Mouse (Mus musculus): ENCODE measurements around the gene Ccdc96. TPM values are rescaled to one million over a fixed set of nuclear protein-coding genes. Genes with fewer than 3 reads are reported as not detected.

The Ccdc96 gene
- polyA plus RNA-seq, 1 experiment, result not detected

- Histone ChIP-seq H3K4me3 (ENCODE audit: insufficient read depth, low read depth, low read length) (no peak overlapping the region), H3K4me1 (ENCODE audit: control insufficient read depth, insufficient read depth, low read length) (no peaks in the 10 kb centered on the region), H3K27ac (ENCODE audit: insufficient read depth, low read depth, low read length) (no peak overlapping the region)
- 90% methylated on average over 10 of the region's 10 CpGs for WGBS
- TF ChIP-seq POLR2A (IDR thresholded peaks at IDR 0.05; ENCODE audit: insufficient read depth, low read depth, low read length), result no peak
- no peak for TF ChIP-seq CTCF (IDR thresholded peaks at IDR 0.05; ENCODE audit: insufficient read depth, low read depth, low read length)
These were observed 24.0 kb downstream of the Ccdc96 start for GRCm38 (mm10) chr5:36508351-36508750.

GRCm38 (mm10) chr5:36510956-36511355, 26.6 kb downstream of the Ccdc96 start:
- Histone ChIP-seq H3K4me3 (ENCODE audit: insufficient read depth, low read depth, low read length) (no peak overlapping the region), H3K4me1 (ENCODE audit: control insufficient read depth, insufficient read depth, low read length) (no peaks in the 10 kb centered on the region), H3K27ac (ENCODE audit: insufficient read depth, low read depth, low read length) (no peak overlapping the region)
- 95% methylated on average over 2 of the region's 2 CpGs for WGBS
- TF ChIP-seq POLR2A (IDR thresholded peaks at IDR 0.05; ENCODE audit: insufficient read depth, low read depth, low read length) (no peak), CTCF (IDR thresholded peaks at IDR 0.05; ENCODE audit: insufficient read depth, low read depth, low read length) (no peak)

GRCm38 (mm10) chr5:36515126-36515525, 30.7 kb downstream of the Ccdc96 start:
- Histone ChIP-seq H3K4me3 (ENCODE audit: insufficient read depth, low read depth, low read length) (no peak overlapping the region), H3K27ac (ENCODE audit: insufficient read depth, low read depth, low read length) (no peak overlapping the region), H3K4me1 (ENCODE audit: control insufficient read depth, insufficient read depth, low read length) (no peaks in the 10 kb centered on the region)
- 89% methylated on average over 1 of the region's 1 CpGs for WGBS
- no peak for TF ChIP-seq CTCF (IDR thresholded peaks at IDR 0.05; ENCODE audit: insufficient read depth, low read depth, low read length)
- TF ChIP-seq POLR2A (IDR thresholded peaks at IDR 0.05; ENCODE audit: insufficient read depth, low read depth, low read length), result no peak

- WGBS, result 72% methylated on average over 5 of the region's 5 CpGs
- no peak overlapping the region for H3K27ac ChIP-seq (ENCODE audit: insufficient read depth, low read depth, low read length)
- no peaks in the 10 kb centered on the region for H3K4me1 ChIP-seq (ENCODE audit: control insufficient read depth, insufficient read depth, low read length)
- no peak overlapping the region for H3K4me3 ChIP-seq (ENCODE audit: insufficient read depth, low read depth, low read length)
- no peak for TF ChIP-seq CTCF (IDR thresholded peaks at IDR 0.05; ENCODE audit: insufficient read depth, low read depth, low read length)
- TF ChIP-seq POLR2A (IDR thresholded peaks at IDR 0.05; ENCODE audit: insufficient read depth, low read depth, low read length), result no peak
These were observed 31.2 kb downstream of the Ccdc96 start for GRCm38 (mm10) chr5:36515558-36515957.

GRCm38 (mm10) chr5:36517596-36517995, 33.2 kb downstream of the Ccdc96 start:
- TF ChIP-seq POLR2A (IDR thresholded peaks at IDR 0.05; ENCODE audit: insufficient read depth, low read depth, low read length) (no peak), CTCF (IDR thresholded peaks at IDR 0.05; ENCODE audit: insufficient read depth, low read depth, low read length) (no peak)
- WGBS, result 82% methylated on average over 3 of the region's 3 CpGs
- no peak overlapping the region for H3K4me3 ChIP-seq (ENCODE audit: insufficient read depth, low read depth, low read length)
- H3K4me1 ChIP-seq (ENCODE audit: control insufficient read depth, insufficient read depth, low read length), result no peaks in the 10 kb centered on the region
- H3K27ac ChIP-seq (ENCODE audit: insufficient read depth, low read depth, low read length), result no peak overlapping the region

GRCm38 (mm10) chr5:36519751-36520150, 35.4 kb downstream of the Ccdc96 start:
- no peak for TF ChIP-seq POLR2A (IDR thresholded peaks at IDR 0.05; ENCODE audit: insufficient read depth, low read depth, low read length)
- TF ChIP-seq CTCF (IDR thresholded peaks at IDR 0.05; ENCODE audit: insufficient read depth, low read depth, low read length), result no peak
- Histone ChIP-seq H3K4me1 (ENCODE audit: control insufficient read depth, insufficient read depth, low read length) (0 out of 2 replicates have a peak, but pooled peaks cover under 1% of the 10 kb centered on the region), H3K4me3 (ENCODE audit: insufficient read depth, low read depth, low read length) (no peak overlapping the region), H3K27ac (ENCODE audit: insufficient read depth, low read depth, low read length) (no peak overlapping the region)
- 73% methylated on average over 3 of the region's 3 CpGs for WGBS

- 26% methylated on average over 2 of the region's 2 CpGs for WGBS
- no peak for TF ChIP-seq CTCF (IDR thresholded peaks at IDR 0.05; ENCODE audit: insufficient read depth, low read depth, low read length)
- TF ChIP-seq POLR2A (IDR thresholded peaks at IDR 0.05; ENCODE audit: insufficient read depth, low read depth, low read length), result no peak
- H3K27ac ChIP-seq (ENCODE audit: insufficient read depth, low read depth, low read length), result no peak overlapping the region
These were observed 38.4 kb downstream of the Ccdc96 start for GRCm38 (mm10) chr5:36522782-36523181.

GRCm38 (mm10) chr5:36523219-36523703, 38.9 kb downstream of the Ccdc96 start:
- Histone ChIP-seq H3K27ac (ENCODE audit: insufficient read depth, low read depth, low read length) (no peak overlapping the region), H3K4me3 (ENCODE audit: insufficient read depth, low read depth, low read length) (no peak overlapping the region), H3K4me1 (ENCODE audit: control insufficient read depth, insufficient read depth, low read length) (peaks cover 10% of the 10 kb centered on the region; the same call in 1 of the 2 replicates)
- TF ChIP-seq CTCF (IDR thresholded peaks at IDR 0.05; ENCODE audit: insufficient read depth, low read depth, low read length) (no peak), POLR2A (IDR thresholded peaks at IDR 0.05; ENCODE audit: insufficient read depth, low read depth, low read length) (no peak)
- 86% methylated on average over 5 of the region's 5 CpGs for WGBS

More at GRCm38 (mm10) chr5:36522782-36523181, 38.4 kb downstream of the Ccdc96 start:
- H3K4me1 ChIP-seq (ENCODE audit: control insufficient read depth, insufficient read depth, low read length), result peaks cover 7% of the 10 kb centered on the region; the same call in 1 of the 2 replicates
- no peak overlapping the region for H3K4me3 ChIP-seq (ENCODE audit: insufficient read depth, low read depth, low read length)

GRCm38 (mm10) chr5:36525216-36525615, 40.8 kb downstream of the Ccdc96 start:
- peaks cover 16% of the 10 kb centered on the region for H3K4me1 ChIP-seq (ENCODE audit: control insufficient read depth, insufficient read depth, low read length)
- WGBS, result 52% methylated on average over 2 of the region's 2 CpGs
- TF ChIP-seq CTCF (IDR thresholded peaks at IDR 0.05; ENCODE audit: insufficient read depth, low read depth, low read length), result no peak
- TF ChIP-seq POLR2A (IDR thresholded peaks at IDR 0.05; ENCODE audit: insufficient read depth, low read depth, low read length), result no peak
- no peak overlapping the region for H3K27ac ChIP-seq (ENCODE audit: insufficient read depth, low read depth, low read length)
- H3K4me3 ChIP-seq (ENCODE audit: insufficient read depth, low read depth, low read length), result no peak overlapping the region

Data from olfactory bulb, adult 2 months (tissue).